Mouse (Mus musculus): ENCODE results near the gene Pakap.

DNA sequence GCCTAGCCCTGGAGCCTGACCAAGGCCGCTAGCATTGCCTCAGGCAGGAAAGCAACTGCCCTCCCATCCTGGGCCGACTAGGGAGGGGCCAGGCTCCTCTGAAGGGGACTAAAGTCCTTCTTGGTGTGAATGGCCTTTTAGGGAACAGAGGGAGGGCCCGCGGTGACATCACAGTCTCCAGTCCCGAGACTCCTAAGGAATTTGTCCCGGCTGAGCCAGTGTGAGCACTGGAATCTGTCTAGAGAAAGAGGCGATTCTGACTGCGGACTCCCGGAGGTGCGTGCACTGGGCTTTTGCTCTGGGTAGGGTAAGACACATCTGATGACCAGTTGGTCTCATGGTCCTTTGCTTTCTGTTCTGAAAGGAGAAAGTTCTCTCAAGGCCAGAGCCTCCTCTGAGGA, 277.1 kb downstream of the Pakap start:
- TF ChIP-seq CTCF (IDR thresholded peaks at IDR 0.05; ENCODE audit: borderline replicate concordance, control insufficient read depth, extremely low read depth, insufficient read depth, low read length, poor library complexity) (no peak), POLR2A (IDR thresholded peaks at IDR 0.05; ENCODE audit: control insufficient read depth, extremely low read depth, insufficient read depth, low read length, poor library complexity) (no peak)

Measured in thymus, adult 2 months (tissue).